Comparison of ENCODE assay signal across 25 mouse cellular contexts in the genomic region with DNA sequence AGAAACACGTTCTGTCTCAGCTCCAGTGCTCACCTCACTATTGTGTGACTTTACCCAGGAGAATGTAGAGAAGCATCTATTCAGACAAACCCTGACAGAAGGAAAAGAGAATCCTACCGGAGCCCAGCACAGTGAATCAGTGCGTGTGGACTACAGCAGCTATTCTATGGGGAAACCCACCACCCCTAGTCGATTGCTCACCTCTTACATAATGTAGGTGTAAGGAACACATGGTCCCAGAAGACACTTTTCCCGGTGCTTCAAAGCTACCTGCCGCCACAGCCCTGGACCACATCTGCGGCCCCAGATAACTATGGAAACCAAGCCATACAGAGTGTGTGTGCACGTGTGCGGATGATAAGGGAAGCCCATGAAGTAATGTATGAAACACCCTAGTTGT.
"Had no signal": no experiment of that assay in that cellular context is flagged by ENCODE, and none has a peak within 500 bp of the region (broad histone marks: within the 10 kb centered on the region; RNA-seq: fewer than 3 reads in every experiment).

No protein-coding gene starts in this region.

- H3K36me3 ChIP-seq: embryonic facial prominence, embryonic 10.5 days; embryonic facial prominence, embryonic 12.5 days; embryonic facial prominence, embryonic 13.5 days; embryonic facial prominence, embryonic 15.5 days; forebrain, embryonic 10.5 days; forebrain, embryonic 12.5 days; forebrain, embryonic 15.5 days had no signal

- H3K4me3 ChIP-seq: embryonic facial prominence, embryonic 10.5 days; embryonic facial prominence, embryonic 12.5 days; embryonic facial prominence, embryonic 13.5 days; embryonic facial prominence, embryonic 15.5 days; erythroblast, embryonic 14.5 days; forebrain, embryonic 10.5 days; forebrain, embryonic 12.5 days; forebrain, embryonic 13.5 days; forebrain, embryonic 15.5 days; gastrocnemius, adult 2 months; heart, adult 2 months had no signal

- DNase-seq: cerebellum, adult 2 months; cerebellum, adult 8-10 months; cerebellum, adult 9-10 months; cerebellum, adult 9-11 months; cerebellum, postnatal 10 days; cerebellum, postnatal 14 days; cerebellum, postnatal 25 days; cerebellum, postnatal 36 days; embryo, embryonic 11 days; forebrain, postnatal 0 days; gastrocnemius, adult 2 months; gastrocnemius, postnatal 10 days; gastrocnemius, postnatal 14 days; gastrocnemius, postnatal 25 days; gastrocnemius, postnatal 36 days; heart, adult 2 months had no signal

- H3K9me3 ChIP-seq: embryonic facial prominence, embryonic 10.5 days; embryonic facial prominence, embryonic 12.5 days; embryonic facial prominence, embryonic 13.5 days; embryonic facial prominence, embryonic 15.5 days; forebrain, embryonic 10.5 days; forebrain, embryonic 12.5 days; forebrain, embryonic 13.5 days; forebrain, embryonic 15.5 days had no signal

- H3K27ac ChIP-seq: embryonic facial prominence, embryonic 10.5 days; embryonic facial prominence, embryonic 12.5 days; embryonic facial prominence, embryonic 13.5 days; embryonic facial prominence, embryonic 15.5 days; forebrain, embryonic 10.5 days; forebrain, embryonic 12.5 days; forebrain, embryonic 13.5 days; forebrain, embryonic 15.5 days; gastrocnemius, adult 2 months; heart, adult 2 months had no signal

- H3K27me3 ChIP-seq: embryonic facial prominence, embryonic 12.5 days; embryonic facial prominence, embryonic 13.5 days; embryonic facial prominence, embryonic 15.5 days; forebrain, embryonic 12.5 days; forebrain, embryonic 13.5 days; forebrain, embryonic 15.5 days had no signal

- H3K4me1 ChIP-seq: embryonic facial prominence, embryonic 12.5 days; embryonic facial prominence, embryonic 13.5 days; embryonic facial prominence, embryonic 15.5 days; forebrain, embryonic 13.5 days; forebrain, embryonic 15.5 days had no signal
